Mouse (Mus musculus) splenic B cell, adult 2 months (primary cell): ENCODE results near the gene Trcg1.
A peak's percentile ranks its signal among the peaks of the same experiment; 100 is the strongest.

ENCODE experiments used
- DNase-seq: peaks from one replicate; pipeline ENCODE4 v3.0.0-alpha.2; 2011; ENCODE audit warnings: low read depth, low spot score
- H3K27me3 ChIP-seq: 2 replicates; pipeline ENCODE4 v1.6.1; 2012; ENCODE audit warnings: mild to moderate bottlenecking, low read length, moderate library complexity, mixed read lengths; ENCODE audit not compliant: control insufficient read depth, poor library complexity, insufficient read depth, severe bottlenecking
- H3K36me3 ChIP-seq: 2 replicates; pipeline ENCODE4 v1.6.1; 2012; ENCODE audit warnings: mild to moderate bottlenecking, low read length, moderate library complexity, mixed read lengths; ENCODE audit not compliant: control insufficient read depth, poor library complexity, insufficient read depth, severe bottlenecking

Gene Trcg1

DNA sequence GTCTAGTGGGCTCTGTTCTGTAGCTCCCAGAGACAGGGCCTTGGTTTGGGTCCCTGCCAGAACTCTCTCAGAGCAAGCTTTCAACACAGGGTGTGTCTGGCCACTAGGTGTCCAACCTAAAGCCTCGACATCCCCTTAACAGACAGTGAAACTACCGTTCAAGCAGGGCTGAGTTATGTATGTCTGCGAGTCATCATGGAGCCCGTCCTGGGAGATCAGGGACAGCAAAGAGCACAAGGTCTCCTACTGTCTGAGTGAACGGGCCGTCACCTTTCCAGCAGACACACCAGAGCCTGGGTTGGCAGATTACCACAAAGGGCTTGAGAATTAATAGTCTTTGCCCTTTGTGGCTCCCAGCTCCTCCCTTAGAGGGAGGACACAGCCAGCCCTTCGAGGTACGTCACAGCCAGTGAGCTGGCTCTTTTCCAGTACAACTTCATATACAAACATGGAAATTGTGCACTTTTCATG, 10.9 kb downstream of the Trcg1 start:
- DNase-seq: no peak
- Histone ChIP-seq H3K36me3 (no peaks in the 10 kb centered on the region), H3K27me3 (no peaks in the 10 kb centered on the region)

DNA sequence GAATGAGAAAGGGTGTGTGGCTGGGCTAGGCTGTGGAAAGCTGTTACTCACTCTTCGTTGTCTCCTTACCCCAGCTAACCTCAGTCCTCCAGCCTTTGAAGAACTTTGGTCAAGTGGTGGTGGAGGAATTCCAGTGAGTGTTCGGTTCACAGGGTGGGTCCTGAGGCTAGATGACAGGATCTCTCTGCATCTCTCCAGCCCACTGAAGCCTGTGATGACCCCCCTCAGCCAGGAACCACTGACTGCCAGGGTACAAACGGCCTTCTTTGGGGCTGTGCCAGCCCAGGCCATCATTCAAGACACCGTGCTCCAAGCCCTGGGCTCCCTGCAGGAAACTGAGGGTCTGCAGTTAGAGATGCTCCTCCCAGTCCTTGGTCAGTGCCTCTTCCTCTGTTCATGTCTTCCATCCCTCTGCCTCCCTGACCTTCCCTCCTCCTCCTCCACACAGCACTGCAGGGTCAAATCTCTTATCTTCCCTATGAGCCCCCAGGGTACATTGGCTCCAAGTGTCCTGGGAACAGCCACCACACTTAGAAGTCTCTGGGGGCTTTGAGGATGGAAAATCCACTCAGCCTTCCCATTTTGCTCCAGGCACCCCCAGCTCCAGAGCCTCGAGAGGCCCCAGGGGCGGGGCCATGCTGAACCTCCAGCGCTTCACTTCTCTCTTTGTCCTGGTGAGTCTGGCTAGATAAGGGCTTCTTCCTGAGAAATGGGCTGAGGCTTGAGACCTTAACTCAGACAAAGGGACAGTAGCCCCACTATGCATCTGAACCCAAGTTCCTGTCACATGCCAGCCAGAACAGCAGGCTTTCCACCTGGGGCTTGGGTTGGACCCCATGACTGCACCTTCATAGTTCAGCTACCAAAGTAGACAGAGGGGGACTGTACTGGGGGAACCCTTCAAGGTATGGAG, 11.9 kb downstream of the Trcg1 start:
- Histone ChIP-seq H3K27me3 (no peaks in the 10 kb centered on the region), H3K36me3 (peaks cover 5% of the 10 kb centered on the region; the same call in 1 of the 2 replicates)
- DNase-seq: no peak

- H3K27me3 ChIP-seq: no peaks in the 10 kb centered on the region
These were observed 13.7 kb downstream of the Trcg1 start for GRCm38 (mm10) chr9:57250026-57250425.

GRCm38 (mm10) chr9:57251139-57251538, 14.8 kb downstream of the Trcg1 start:
- Histone ChIP-seq H3K27me3 (no peaks in the 10 kb centered on the region), H3K36me3 (peaks cover 11% of the 10 kb centered on the region)
- no peak for DNase-seq

More at GRCm38 (mm10) chr9:57250026-57250425, 13.7 kb downstream of the Trcg1 start:
- peaks cover 11% of the 10 kb centered on the region for H3K36me3 ChIP-seq
- no peak for DNase-seq

GRCm38 (mm10) chr9:57254061-57254460, 17.7 kb downstream of the Trcg1 start:
- no peaks in the 10 kb centered on the region for H3K27me3 ChIP-seq
- DNase-seq: no peak
- H3K36me3 ChIP-seq: peaks cover 11% of the 10 kb centered on the region

DNA sequence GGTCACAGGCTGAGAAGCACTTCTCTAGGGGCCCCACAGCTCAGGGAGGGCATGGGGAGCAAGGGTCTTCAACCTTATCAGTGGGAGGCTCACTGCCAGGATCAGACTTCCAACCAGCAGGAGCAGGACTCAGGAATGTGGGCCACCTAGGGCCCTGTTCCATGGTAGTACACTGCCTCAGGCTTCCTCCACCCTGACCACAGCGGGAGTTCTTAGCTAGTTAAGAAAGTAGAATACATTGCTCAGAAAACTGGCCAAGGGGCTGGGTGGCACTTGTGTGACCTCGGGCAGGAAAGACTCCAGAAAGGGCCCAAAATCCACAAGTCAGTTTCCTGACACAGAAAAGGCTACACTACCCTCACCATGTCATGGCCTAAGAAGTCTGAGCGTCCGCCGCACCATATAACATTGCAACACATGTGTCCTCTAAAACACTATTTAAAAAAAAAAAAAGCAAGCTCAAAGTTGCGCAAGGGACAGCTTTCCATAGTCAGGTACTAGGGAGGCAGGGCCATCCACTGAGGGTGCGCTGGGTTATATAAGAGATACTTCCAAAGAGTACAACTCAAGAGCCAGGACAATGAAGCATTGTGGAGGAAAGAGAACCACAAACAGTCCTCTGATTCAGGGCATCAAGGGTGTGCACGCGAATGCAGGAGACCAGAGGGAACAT, 18.6 kb downstream of the Trcg1 start:
- no peaks in the 10 kb centered on the region for H3K27me3 ChIP-seq
- DNase-seq: no peak
- H3K36me3 ChIP-seq: peaks cover 11% of the 10 kb centered on the region

GRCm38 (mm10) chr9:57256309-57256708, 20.0 kb downstream of the Trcg1 start:
- H3K27me3 ChIP-seq: no peaks in the 10 kb centered on the region
- H3K36me3 ChIP-seq: peaks cover 11% of the 10 kb centered on the region
- no peak for DNase-seq

DNA sequence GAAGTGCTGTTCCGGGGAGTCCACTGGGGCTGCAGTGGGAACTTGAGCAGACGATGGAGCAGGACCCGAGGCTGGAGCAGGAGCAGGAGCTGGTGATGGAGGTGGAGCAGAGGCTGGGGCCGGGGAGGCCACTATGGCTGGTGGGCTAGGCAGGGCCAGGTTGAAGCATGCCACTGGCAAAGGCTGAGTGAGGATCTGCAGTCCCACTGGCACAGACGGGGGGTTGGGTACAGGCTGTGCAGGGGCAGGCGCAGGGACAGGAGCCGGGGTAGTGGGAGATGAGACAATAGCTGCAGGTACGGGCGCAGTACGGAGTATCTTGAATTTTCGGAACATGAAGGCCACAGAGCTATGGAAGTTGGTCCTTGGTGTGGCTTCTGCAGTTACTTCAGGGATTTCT, 20.5 kb downstream of the Trcg1 start:
- H3K27me3 ChIP-seq: no peaks in the 10 kb centered on the region
- peaks cover 11% of the 10 kb centered on the region for H3K36me3 ChIP-seq
- DNase-seq: no peak

GRCm38 (mm10) chr9:57257627-57258026, 21.3 kb downstream of the Trcg1 start:
- H3K36me3 ChIP-seq: peaks cover 11% of the 10 kb centered on the region

DNA sequence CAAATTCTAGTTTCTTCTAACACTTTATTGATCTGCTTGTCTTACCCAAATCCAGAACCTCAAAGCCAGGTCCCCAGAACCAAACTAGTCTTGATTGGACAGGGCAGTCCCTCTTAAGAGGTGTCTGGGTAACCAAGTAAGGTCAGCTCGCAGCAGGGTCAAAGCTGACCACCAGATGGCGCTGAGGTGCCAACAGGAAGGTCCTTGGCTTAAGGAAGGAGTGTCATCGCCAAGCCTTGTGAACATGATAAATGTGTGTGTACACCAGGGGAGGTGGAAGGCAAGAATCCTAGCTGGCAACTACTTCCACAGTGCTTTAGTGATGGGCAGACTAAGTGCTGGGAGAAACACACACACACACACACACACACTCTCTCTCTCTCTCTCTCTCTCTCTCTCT, 23.4 kb downstream of the Trcg1 start:
- Histone ChIP-seq H3K36me3 (no peaks in the 10 kb centered on the region; the same call in none of the 2 replicates), H3K27me3 (no peaks in the 10 kb centered on the region)
- peak; percentile 96 for DNase-seq

More at GRCm38 (mm10) chr9:57257627-57258026, 21.3 kb downstream of the Trcg1 start:
- no peaks in the 10 kb centered on the region for H3K27me3 ChIP-seq
- no peak for DNase-seq

GRCm38 (mm10) chr9:57260940-57261339, 24.6 kb downstream of the Trcg1 start:
- H3K27me3 ChIP-seq: no peaks in the 10 kb centered on the region
- peak; percentile 45 for DNase-seq
- H3K36me3 ChIP-seq: no peaks in the 10 kb centered on the region; the same call in none of the 2 replicates

DNA sequence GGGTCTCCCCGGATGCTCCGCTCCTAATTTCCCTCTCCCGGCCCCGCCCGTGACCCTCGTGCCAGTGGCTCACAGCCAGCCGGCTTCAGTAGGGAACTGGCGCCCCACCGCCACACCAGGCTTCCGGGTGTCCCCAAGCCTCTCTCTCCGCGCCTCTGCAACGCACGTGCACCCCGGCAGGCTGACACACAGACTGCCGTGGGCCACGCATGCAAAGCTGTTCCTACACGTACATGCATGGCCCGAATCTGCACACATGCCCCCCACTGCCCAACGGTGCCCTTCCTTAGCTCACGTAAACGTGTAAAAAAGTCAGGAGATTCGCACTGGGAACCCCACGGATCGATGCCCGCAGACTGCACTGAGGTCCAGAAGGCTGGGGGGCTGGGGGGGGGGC, 25.2 kb downstream of the Trcg1 start:
- DNase-seq: peak; percentile 80
- Histone ChIP-seq H3K27me3 (no peaks in the 10 kb centered on the region), H3K36me3 (no peaks in the 10 kb centered on the region; the same call in none of the 2 replicates)

DNA sequence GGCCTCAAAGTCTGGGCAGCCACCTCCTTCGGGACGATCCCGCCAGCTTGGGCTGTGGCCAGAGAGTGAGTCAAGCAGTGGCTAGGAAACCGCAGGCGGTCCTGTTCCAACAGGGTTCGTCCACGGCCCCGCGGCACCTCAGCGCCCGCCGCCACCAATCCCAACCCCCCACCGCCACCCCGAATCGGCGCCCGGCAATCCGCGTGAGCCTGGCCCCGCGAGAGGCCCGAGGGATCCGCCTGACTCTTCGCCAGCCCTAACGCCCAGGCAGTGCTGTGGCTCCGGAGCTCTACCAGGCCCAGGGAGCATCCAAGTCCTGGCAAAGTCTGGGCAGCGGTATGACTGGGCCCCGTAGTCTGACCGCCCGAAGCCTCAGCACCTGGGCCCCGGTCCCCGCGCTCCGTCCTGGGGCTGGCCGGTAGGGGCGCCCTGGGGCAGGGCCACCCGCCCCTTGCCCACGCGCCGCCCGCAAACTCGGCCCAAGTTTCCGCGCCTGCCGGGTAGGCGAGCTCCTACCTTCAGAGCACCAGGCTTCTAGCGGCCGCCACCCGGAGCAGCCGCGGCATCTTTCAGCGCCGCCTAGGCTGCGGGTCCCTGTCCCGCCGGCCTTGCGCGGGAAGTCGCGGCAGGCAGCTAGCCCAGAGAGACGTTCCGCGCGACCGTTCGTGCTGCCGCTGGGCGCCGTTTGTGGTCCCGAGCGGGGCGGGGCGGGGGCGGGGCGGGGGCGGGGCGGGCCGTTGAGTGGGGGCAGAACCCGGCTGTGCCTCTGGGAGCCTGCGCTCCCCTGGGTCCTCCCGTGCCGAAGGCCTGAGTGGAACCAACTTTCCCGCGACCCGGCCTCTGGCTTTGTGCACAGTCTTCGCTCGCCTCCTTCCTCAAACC, 25.8 kb downstream of the Trcg1 start, which contains the start of gene 1700017B05Rik:
Gene 1700017B05Rik, minus strand, starts transcription at position 700 of the 882 bp plus-strand sequence.
- Histone ChIP-seq H3K36me3 (no peaks in the 10 kb centered on the region; the same call in none of the 2 replicates), H3K27me3 (no peaks in the 10 kb centered on the region)
- peak; percentile 86 for DNase-seq
